Comparison of ENCODE assay signal across 8 mouse cellular contexts in the genomic region with DNA sequence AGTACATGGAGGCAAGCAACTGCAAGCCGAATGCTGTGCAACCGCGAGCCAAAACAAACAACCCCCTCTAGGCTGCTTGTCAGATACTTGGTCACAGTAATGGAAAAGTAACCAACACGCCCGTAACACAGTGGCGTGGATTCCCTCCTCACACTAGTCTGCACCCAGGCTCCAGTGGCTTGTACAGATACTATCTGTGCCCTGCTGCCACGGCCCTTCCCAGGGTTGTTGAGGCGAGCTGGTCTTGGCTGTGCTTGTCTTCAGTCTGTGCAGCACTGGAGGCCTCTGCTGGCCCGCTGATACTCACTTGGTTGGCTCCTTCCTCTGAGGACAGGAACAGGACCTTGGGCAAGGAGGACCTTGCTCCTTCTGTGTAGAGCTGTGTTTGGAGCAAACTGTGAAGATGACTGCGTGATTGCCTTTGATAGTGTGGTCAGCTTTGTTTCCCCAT. TPM values are rescaled to one million over a fixed set of nuclear protein-coding genes. Genes with fewer than 3 reads are reported as not detected.
DNase-seq lines count a peak whose midpoint lies in the region; ATAC-seq and TF ChIP-seq lines count a peak whose summit lies in the region.

No protein-coding gene starts in this region.

- no peak overlapping the region for H3K9ac ChIP-seq in kidney, embryonic 16.5 days (replicated peaks; ENCODE audit: low read length)
- no peak overlapping the region for H3K9ac ChIP-seq in heart, embryonic 15.5 days
- no peak overlapping the region for H3K9ac ChIP-seq in lung, embryonic 15.5 days

- no peaks in the 10 kb centered on the region for H3K36me3 ChIP-seq in kidney, embryonic 16.5 days (ENCODE audit: insufficient read depth, low read length)
- no peaks in the 10 kb centered on the region for H3K36me3 ChIP-seq in heart, embryonic 15.5 days
- no peaks in the 10 kb centered on the region for H3K36me3 ChIP-seq in lung, embryonic 15.5 days

- no peak overlapping the region for H3K27ac ChIP-seq in kidney, embryonic 16.5 days (ENCODE audit: low read length)
- 0 out of 2 replicates have a peak overlapping the region, but pooled peaks have one; percentile 8 for H3K27ac ChIP-seq in cerebellum, adult 2 months (ENCODE audit: insufficient read depth, low read length)
- H3K27ac ChIP-seq in heart, embryonic 15.5 days = peak overlapping the region; percentile 54
- peak overlapping the region; percentile 51 for H3K27ac ChIP-seq in lung, embryonic 15.5 days

- peak; percentile 35 for DNase-seq in kidney, adult 18-20 months
- peak; percentile 52 to 58 for DNase-seq in cerebellum, adult 2 months
- no peak for DNase-seq in neural tube, embryonic 10.5 days (ENCODE audit: extremely low spot score, low spot score)
- DNase-seq in layer of hippocampus, adult 18-20 months (ENCODE audit: low spot score in 2 of 2) = no peak
- no peak for DNase-seq in B cell, adult 2 months

- 53% methylated on average over 10 of the region's 10 CpGs for WGBS in kidney, embryonic 16.5 days
- WGBS in cerebellum, adult 2 months = 27% methylated on average over 10 of the region's 10 CpGs
- 49% methylated on average over 10 of the region's 10 CpGs for WGBS in heart, embryonic 15.5 days
- 58% methylated on average over 10 of the region's 10 CpGs for WGBS in lung, embryonic 15.5 days

- peaks cover 43% of the 10 kb centered on the region for H3K4me1 ChIP-seq in kidney, embryonic 16.5 days (ENCODE audit: insufficient read depth, low read length)
- peaks cover 56% of the 10 kb centered on the region for H3K4me1 ChIP-seq in cerebellum, adult 2 months (ENCODE audit: control insufficient read depth, insufficient read depth, low read length)
- peaks cover 72% of the 10 kb centered on the region for H3K4me1 ChIP-seq in heart, embryonic 15.5 days (replicated peaks)
- H3K4me1 ChIP-seq in lung, embryonic 15.5 days = peaks cover 55% of the 10 kb centered on the region

- TF ChIP-seq CTCF in cerebellum, adult 2 months (IDR thresholded peaks at IDR 0.05; ENCODE audit: borderline replicate concordance, insufficient read depth, low read depth, low read length) = peak; percentile 36; the same call in 1 of the 2 replicates

- no peaks in the 10 kb centered on the region for H3K27me3 ChIP-seq in kidney, embryonic 16.5 days (ENCODE audit: insufficient read depth, low read length)
- no peaks in the 10 kb centered on the region for H3K27me3 ChIP-seq in cerebellum, adult 2 months (ENCODE audit: control insufficient read depth, insufficient read depth, low read length)
- no peaks in the 10 kb centered on the region for H3K27me3 ChIP-seq in heart, embryonic 15.5 days
- no peaks in the 10 kb centered on the region for H3K27me3 ChIP-seq in lung, embryonic 15.5 days

- no peak for TF ChIP-seq POLR2A in cerebellum, adult 2 months (IDR thresholded peaks at IDR 0.05; ENCODE audit: borderline replicate concordance, insufficient read depth, low read length)

- H3K4me2 ChIP-seq in kidney, embryonic 16.5 days (replicated peaks; ENCODE audit: low read depth, low read length) = no peak overlapping the region
- H3K4me2 ChIP-seq in heart, embryonic 15.5 days = no peak overlapping the region
- no peak overlapping the region for H3K4me2 ChIP-seq in lung, embryonic 15.5 days

- no peak; the same call in 1 of the 2 replicates for ATAC-seq in kidney, embryonic 16.5 days (ENCODE audit: low FRiP score, low TSS enrichment)
- peak; percentile 48; the same call in 1 of the 2 replicates for ATAC-seq in heart, embryonic 15.5 days (replicated peaks; ENCODE audit: insufficient number of reproducible peaks, insufficient read depth, low FRiP score, low read depth)
- ATAC-seq in lung, embryonic 15.5 days (ENCODE audit: borderline replicate concordance, extremely low read depth, low FRiP score, low TSS enrichment) = peak; percentile 44; the same call in 1 of the 2 replicates

- H3K9me3 ChIP-seq in kidney, embryonic 16.5 days (ENCODE audit: low read length) = no peaks in the 10 kb centered on the region
- no peaks in the 10 kb centered on the region for H3K9me3 ChIP-seq in heart, embryonic 15.5 days (replicated peaks)
- no peaks in the 10 kb centered on the region for H3K9me3 ChIP-seq in lung, embryonic 15.5 days

- H3K4me3 ChIP-seq in kidney, embryonic 16.5 days (ENCODE audit: low read length) = no peak overlapping the region
- H3K4me3 ChIP-seq in cerebellum, adult 2 months (replicated peaks; ENCODE audit: insufficient read depth, low read depth, low read length) = no peak overlapping the region
- no peak overlapping the region for H3K4me3 ChIP-seq in heart, embryonic 15.5 days
- no peak overlapping the region for H3K4me3 ChIP-seq in lung, embryonic 15.5 days

RNA-seq across cellular contexts. Expression of a gene that starts 52.9 kb away (rescaled TPM):
- 16.0 and 17.7 TPM in 2 replicates for polyA plus RNA-seq in kidney, embryonic 16.5 days (2015; fragmentation: Nextera tagmentation; extraction: Ambion mirVana)
- polyA plus RNA-seq in cerebellum, adult 2 months (2012; rRNA removed) = 164 and 181 TPM in 2 replicates
- polyA plus RNA-seq in heart, embryonic 15.5 days (2015; fragmentation: Nextera tagmentation; extraction: Ambion mirVana) = 53.4 and 58.4 TPM in 2 replicates
- polyA plus RNA-seq in lung, embryonic 15.5 days (2015; fragmentation: Nextera tagmentation; extraction: Ambion mirVana) = 31.2 and 35.9 TPM in 2 replicates
- total RNA-seq in layer of hippocampus, adult 18-20 months (2021) = 10 to 100 TPM; 45.5 to 46.1 TPM

Comparison
In these comparisons a context has a peak if more than half of its experiments do, and no peak if none do; other contexts are left out.
1. DNase-seq: peak in kidney, adult 18-20 months (single experiment) and cerebellum, adult 2 months (2 of 2); none in neural tube, embryonic 10.5 days (single experiment), layer of hippocampus, adult 18-20 months (0 of 2) and B cell, adult 2 months (0 of 2).